Mouse (Mus musculus) embryo, embryonic 11.5 days (tissue): ENCODE results near the gene Gm29106.
"Not testable (repeated sequence)": the region's sequence is repeated elsewhere in the genome, so short reads cannot be mapped to it uniquely, and the experiment has no call there.

Experiments
- DNase-seq: peaks from one replicate; pipeline ENCODE4 v3.0.0-alpha.2; 2012; ENCODE audit warnings: low read depth, low spot score

Gm29106 gene

GRCm38 (mm10) chr1:118176242-118176641 is at the start of gene Gm29106:
Gene Gm29106 (plus strand): TSS chr1:118176542.
- not testable (repeated sequence) for DNase-seq

- no peak for DNase-seq
Measured at GRCm38 (mm10) chr1:118228540-118228939, 52.2 kb downstream of the Gm29106 start.

GRCm38 (mm10) chr1:118236032-118236431 is 59.7 kb downstream of the Gm29106 start:
- no peak for DNase-seq
